Mouse (Mus musculus): ENCODE measurements around the gene Gm14743.
"Not testable (repeated sequence)": the region's sequence is repeated elsewhere in the genome, so short reads cannot be mapped to it uniquely, and the experiment has no call there.

Gm14743 gene

GRCm38 (mm10) chrX:78245821-78246220 is at the start of gene Gm14743:
Gene Gm14743, minus strand, starts transcription at chrX:78245921.
- DNase-seq (ENCODE audit: low read depth, low spot score): not testable (repeated sequence)

GRCm38 (mm10) chrX:78202829-78203228 is 42.9 kb downstream of the Gm14743 start:
- no peak for DNase-seq (ENCODE audit: low read depth, low spot score)

- not testable (repeated sequence) for DNase-seq (ENCODE audit: low read depth, low spot score)
These were observed 43.5 kb downstream of the Gm14743 start for GRCm38 (mm10) chrX:78202220-78202619.
